Mouse (Mus musculus) lung, adult 2 months (tissue): Measurements from ENCODE around the gene Raf1.

ENCODE experiments used
- CTCF ChIP-seq: fragments of 200-500 bp; IDR thresholded peaks from 2 replicates; pipeline ENCODE4 v1.5.1; 2011; ENCODE audit warnings: mild to moderate bottlenecking, low read length, control low read depth; ENCODE audit not compliant: insufficient read depth
- POLR2A ChIP-seq: fragments of 200-500 bp; IDR thresholded peaks from 2 replicates; pipeline ENCODE4 v1.6.1; 2011; ENCODE audit warnings: low read depth, mild to moderate bottlenecking, control low read depth, low read length, borderline replicate concordance; ENCODE audit errors: extremely low read depth

- TF ChIP-seq POLR2A (no peak), CTCF (peak; percentile 43)
Observed at GRCm38 (mm10) chr6:115609121-115609520, 67.3 kb downstream of the Raf1 start.
